Mouse (Mus musculus): ENCODE data around the gene Scrn3.

The Scrn3 gene

GRCm38 (mm10) chr2:73312152-73313116 lies at the start of gene Scrn3, which contains the start of gene Cir1:
Gene Scrn3, plus strand, starts transcription at chr2:73312601.
Gene Cir1, minus strand, starts transcription at chr2:73312701.
- DNase-seq, result peak; percentile 97

- DNase-seq, result no peak
Measured at GRCm38 (mm10) chr2:73263172-73263765, 49.1 kb upstream of the Scrn3 start.

GRCm38 (mm10) chr2:73263794-73264610 lies 48.4 kb upstream of the Scrn3 start:
- no peak for DNase-seq

- DNase-seq, result no peak
Measured at GRCm38 (mm10) chr2:73264611-73265195, 47.7 kb upstream of the Scrn3 start.

- DNase-seq, result peak; percentile 3
Measured at GRCm38 (mm10) chr2:73266011-73266410, 46.4 kb upstream of the Scrn3 start.

GRCm38 (mm10) chr2:73266623-73267022 lies 45.8 kb upstream of the Scrn3 start:
- no peak for DNase-seq

- DNase-seq, result no peak
Measured at GRCm38 (mm10) chr2:73267231-73267630, 45.2 kb upstream of the Scrn3 start.

GRCm38 (mm10) chr2:73267818-73268217 lies 44.6 kb upstream of the Scrn3 start:
- no peak for DNase-seq

GRCm38 (mm10) chr2:73268281-73268680 lies 44.1 kb upstream of the Scrn3 start:
- no peak for DNase-seq

GRCm38 (mm10) chr2:73268836-73269395 lies 43.5 kb upstream of the Scrn3 start:
- no peak for DNase-seq

GRCm38 (mm10) chr2:73269666-73270065 lies 42.7 kb upstream of the Scrn3 start:
- DNase-seq, result no peak

GRCm38 (mm10) chr2:73270071-73270592 lies 42.3 kb upstream of the Scrn3 start:
- no peak for DNase-seq

- peak; percentile 20 for DNase-seq
Measured at GRCm38 (mm10) chr2:73270593-73271458, 41.6 kb upstream of the Scrn3 start.

GRCm38 (mm10) chr2:73271459-73272161 lies 40.8 kb upstream of the Scrn3 start, which contains the start of gene Sp9:
Gene Sp9, plus strand, starts transcription at chr2:73271925.
- DNase-seq, result peak; percentile 62

- DNase-seq, result peak; percentile 12
Measured at GRCm38 (mm10) chr2:73272351-73273248, 39.8 kb upstream of the Scrn3 start.

GRCm38 (mm10) chr2:73273249-73274118 lies 38.9 kb upstream of the Scrn3 start:
- peak; percentile 22 for DNase-seq

GRCm38 (mm10) chr2:73274119-73274920 lies 38.1 kb upstream of the Scrn3 start:
- peak; percentile 31 for DNase-seq
